Mouse (Mus musculus): Measurements from ENCODE around the gene Crybb3. TPM values are rescaled to one million over a fixed set of nuclear protein-coding genes. Genes with fewer than 3 reads are reported as not detected.

Gene Crybb3
- not detected in 2 replicates for polyA plus RNA-seq (2012; ENCODE audit: insufficient read depth, insufficient read length, missing spikeins)

DNA sequence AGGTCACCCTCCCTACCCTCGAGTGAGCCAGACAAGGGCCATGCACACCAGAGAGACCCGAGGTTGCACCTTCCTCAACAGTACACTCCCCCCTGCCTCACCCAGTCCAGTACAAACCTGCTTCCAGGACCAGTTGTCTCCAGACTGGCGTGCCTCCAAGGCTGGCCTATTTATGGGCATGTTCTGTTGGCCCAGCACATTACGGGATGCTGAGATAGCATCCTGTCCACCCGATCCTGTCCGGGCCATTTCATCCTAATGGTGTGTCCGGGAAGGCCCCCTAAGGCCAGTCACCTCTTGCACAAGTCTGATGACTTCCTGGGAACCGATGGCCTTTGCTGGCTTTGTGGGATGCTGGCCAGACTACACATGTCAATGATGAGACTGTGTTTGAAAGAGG lies at the start of gene Crybb3:
Crybb3 (minus strand) TSS at position 146 of the 400 bp plus-strand sequence.
- Histone ChIP-seq H3K27ac (replicated peaks; ENCODE audit: low read depth, low read length) (no peak within 1 kb of the TSS), H3K4me1 (ENCODE audit: control insufficient read depth, insufficient read depth, insufficient read length, low read length) (no peaks in the 10 kb centered on the region), H3K4me3 (ENCODE audit: insufficient read depth, low read depth, low read length) (no peak within 1 kb of the TSS)

DNA sequence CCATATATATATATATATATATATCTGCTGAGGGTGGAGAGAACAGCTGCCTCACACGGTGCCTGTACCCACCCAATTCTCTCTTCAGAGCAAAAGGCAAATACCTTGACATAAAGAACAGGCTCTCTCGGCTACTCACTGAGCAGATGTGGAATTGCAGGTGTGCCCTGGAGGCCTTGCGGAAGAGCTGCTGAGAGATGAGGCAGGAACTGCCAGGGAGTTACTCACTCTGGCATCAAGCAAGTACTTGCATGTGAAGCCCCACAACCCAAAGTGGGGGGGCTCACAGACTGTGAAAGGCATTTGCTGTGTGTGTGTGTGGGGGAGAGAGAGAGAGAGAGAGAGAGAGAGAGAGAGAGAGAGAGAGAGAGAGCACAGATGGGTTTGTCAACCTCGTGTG lies 47.0 kb upstream of the Crybb3 start:
- peaks cover 14% of the 10 kb centered on the region for H3K4me1 ChIP-seq (ENCODE audit: control insufficient read depth, insufficient read depth, insufficient read length, low read length)
- H3K27ac ChIP-seq (replicated peaks; ENCODE audit: low read depth, low read length), result no peak overlapping the region

DNA sequence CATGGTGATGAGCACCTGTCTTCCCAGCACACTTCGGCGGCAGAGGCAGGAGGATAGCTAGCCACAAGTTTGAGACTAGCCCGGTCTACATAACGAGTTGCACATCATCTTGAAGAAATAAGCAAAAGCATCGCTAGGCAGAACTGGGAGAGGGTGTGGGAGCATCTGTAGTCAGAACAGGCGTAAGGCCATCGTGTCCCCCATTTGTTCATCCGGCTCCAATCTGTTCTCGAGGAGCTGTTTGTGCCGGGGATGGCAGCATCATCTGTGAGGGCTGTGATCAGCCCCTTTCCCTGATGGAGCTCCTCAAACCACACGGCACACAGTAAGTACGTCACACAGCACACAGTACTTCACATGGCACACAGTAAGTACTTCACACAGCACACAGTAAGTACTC lies 45.1 kb upstream of the Crybb3 start:
- Histone ChIP-seq H3K4me1 (ENCODE audit: control insufficient read depth, insufficient read depth, insufficient read length, low read length) (peaks cover 21% of the 10 kb centered on the region), H3K4me3 (ENCODE audit: insufficient read depth, low read depth, low read length) (no peak overlapping the region), H3K27ac (replicated peaks; ENCODE audit: low read depth, low read length) (no peak overlapping the region)

More for the DNA sequence above, 47.0 kb upstream of the Crybb3 start:
- no peak overlapping the region for H3K4me3 ChIP-seq (ENCODE audit: insufficient read depth, low read depth, low read length)

- no peak overlapping the region for H3K4me3 ChIP-seq (ENCODE audit: insufficient read depth, low read depth, low read length)
- H3K4me1 ChIP-seq (ENCODE audit: control insufficient read depth, insufficient read depth, insufficient read length, low read length), result peaks cover 21% of the 10 kb centered on the region
- H3K27ac ChIP-seq (replicated peaks; ENCODE audit: low read depth, low read length), result no peak overlapping the region
Observed at GRCm38 (mm10) chr5:113123693-113124092, 42.3 kb upstream of the Crybb3 start.

GRCm38 (mm10) chr5:113122326-113123054 lies 41.1 kb upstream of the Crybb3 start:
- no peak overlapping the region for H3K4me3 ChIP-seq (ENCODE audit: insufficient read depth, low read depth, low read length)
- H3K4me1 ChIP-seq (ENCODE audit: control insufficient read depth, insufficient read depth, insufficient read length, low read length), result peaks cover 21% of the 10 kb centered on the region
- peak overlapping the region; percentile 23; the same call in 1 of the 2 replicates for H3K27ac ChIP-seq (replicated peaks; ENCODE audit: low read depth, low read length)

DNA sequence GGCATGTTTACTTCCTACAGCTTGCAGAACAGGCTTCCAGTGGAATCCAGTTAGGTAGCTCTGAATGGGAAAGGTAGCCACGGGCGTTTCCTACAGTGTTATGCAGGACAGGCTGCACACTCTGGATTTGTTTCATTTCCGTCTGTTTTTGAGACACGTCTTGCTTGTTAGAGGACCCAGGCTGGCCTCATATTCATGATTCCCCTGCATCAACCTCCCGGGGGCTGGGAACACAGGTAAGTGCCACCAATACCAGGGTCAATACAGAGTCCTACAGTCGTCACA lies 40.1 kb upstream of the Crybb3 start:
- no peak overlapping the region for H3K27ac ChIP-seq (replicated peaks; ENCODE audit: low read depth, low read length)
- H3K4me1 ChIP-seq (ENCODE audit: control insufficient read depth, insufficient read depth, insufficient read length, low read length), result peaks cover 21% of the 10 kb centered on the region
- no peak overlapping the region for H3K4me3 ChIP-seq (ENCODE audit: insufficient read depth, low read depth, low read length)

DNA sequence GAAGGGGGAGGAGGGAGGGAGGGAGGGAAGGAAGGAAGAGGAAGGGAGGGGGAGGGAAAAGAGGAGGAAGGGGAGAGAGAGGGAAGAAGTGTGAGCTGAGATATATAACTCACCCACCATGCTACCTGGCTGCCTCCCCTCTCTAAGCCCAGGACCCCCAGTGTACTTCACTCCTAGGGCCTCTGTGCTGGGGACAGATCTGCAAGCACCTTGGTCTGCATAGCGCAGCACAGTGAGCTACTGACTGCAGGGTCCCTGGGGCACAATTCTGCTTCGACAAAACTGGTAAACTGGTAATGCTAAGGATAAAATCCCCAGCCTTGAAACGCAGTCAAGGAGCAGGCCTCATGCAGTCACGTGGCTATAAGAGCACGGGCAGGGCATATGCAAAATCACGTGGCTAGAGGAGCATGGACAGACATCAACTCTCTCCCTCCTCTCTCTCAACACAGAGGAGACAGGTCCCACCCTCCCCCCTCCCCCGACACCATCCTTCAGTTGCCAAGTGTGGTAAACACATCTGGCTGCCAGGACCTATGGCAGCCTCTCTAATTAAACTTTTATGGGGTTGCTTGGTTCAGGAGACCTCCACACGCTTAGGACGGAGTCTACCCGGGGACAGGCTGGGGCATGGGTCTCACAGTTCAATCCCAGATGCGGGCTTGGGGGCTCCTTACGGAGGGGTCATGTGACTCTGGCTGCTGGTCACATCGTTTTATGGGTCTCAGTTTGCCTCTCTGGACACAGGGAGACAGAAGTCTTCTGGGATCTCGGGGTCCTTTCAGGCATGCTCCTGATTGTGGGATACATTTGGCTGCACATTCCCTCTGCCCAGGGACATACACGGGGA lies 39.6 kb upstream of the Crybb3 start:
- H3K4me1 ChIP-seq (ENCODE audit: control insufficient read depth, insufficient read depth, insufficient read length, low read length), result peaks cover 21% of the 10 kb centered on the region
- H3K4me3 ChIP-seq (ENCODE audit: insufficient read depth, low read depth, low read length), result no peak overlapping the region
- no peak overlapping the region for H3K27ac ChIP-seq (replicated peaks; ENCODE audit: low read depth, low read length)

DNA sequence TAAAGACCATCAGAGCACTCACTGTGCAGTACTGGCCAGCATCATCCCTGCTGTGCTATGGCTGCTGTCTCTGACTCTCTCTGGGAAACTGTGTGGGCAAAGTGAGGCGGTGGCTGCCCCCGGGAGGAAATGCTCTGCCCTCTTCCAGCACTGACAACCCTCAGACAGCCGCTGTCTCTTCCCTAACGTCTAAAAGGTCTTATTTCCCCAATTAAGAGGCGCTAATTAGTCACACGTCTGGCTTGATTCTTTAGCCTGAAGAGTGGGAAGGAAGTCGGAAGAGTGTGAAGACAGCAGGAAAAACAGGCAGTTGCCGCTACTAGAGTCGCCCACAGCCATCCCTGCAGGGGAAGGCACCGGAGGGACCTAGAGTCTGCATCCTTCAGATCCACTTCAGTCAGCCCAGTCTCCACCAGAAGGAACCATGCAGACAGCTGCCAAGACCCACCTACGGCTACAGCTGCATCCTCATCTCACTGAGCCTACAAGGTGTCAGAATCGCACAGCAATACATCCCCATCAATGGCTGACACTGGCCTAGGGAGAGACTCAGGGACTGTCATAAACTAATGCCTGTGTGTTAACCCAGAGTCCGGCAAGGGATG lies 38.6 kb upstream of the Crybb3 start:
- Histone ChIP-seq H3K27ac (replicated peaks; ENCODE audit: low read depth, low read length) (no peak overlapping the region), H3K4me1 (ENCODE audit: control insufficient read depth, insufficient read depth, insufficient read length, low read length) (peaks cover 21% of the 10 kb centered on the region)

DNA sequence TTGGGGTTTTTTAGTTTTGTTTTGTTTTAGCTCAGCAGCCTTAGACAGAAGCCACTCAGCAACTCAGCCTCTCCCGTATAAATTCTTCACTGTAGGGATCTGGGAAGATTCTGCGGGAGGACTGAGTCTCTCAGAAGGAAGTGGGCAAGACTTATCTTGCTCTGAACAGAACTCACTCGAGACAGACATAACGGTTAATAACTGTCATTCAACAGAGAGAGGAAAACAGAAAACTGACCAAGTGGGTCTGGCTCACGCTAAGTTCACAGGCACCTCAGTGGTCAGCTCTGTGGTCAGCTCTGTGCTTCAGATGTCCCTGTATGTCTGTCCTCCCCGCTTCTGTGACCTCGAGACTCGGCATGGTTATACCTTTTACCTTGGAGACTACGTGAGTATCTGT lies 37.9 kb upstream of the Crybb3 start:
- no peak overlapping the region for H3K27ac ChIP-seq (replicated peaks; ENCODE audit: low read depth, low read length)
- H3K4me1 ChIP-seq (ENCODE audit: control insufficient read depth, insufficient read depth, insufficient read length, low read length), result peaks cover 23% of the 10 kb centered on the region

More for the DNA sequence above, 38.6 kb upstream of the Crybb3 start:
- H3K4me3 ChIP-seq (ENCODE audit: insufficient read depth, low read depth, low read length), result no peak overlapping the region

GRCm38 (mm10) chr5:113118695-113119094 lies 37.3 kb upstream of the Crybb3 start:
- no peak overlapping the region for H3K4me3 ChIP-seq (ENCODE audit: insufficient read depth, low read depth, low read length)
- H3K4me1 ChIP-seq (ENCODE audit: control insufficient read depth, insufficient read depth, insufficient read length, low read length), result peaks cover 20% of the 10 kb centered on the region
- no peak overlapping the region for H3K27ac ChIP-seq (replicated peaks; ENCODE audit: low read depth, low read length)

More for the DNA sequence above, 37.9 kb upstream of the Crybb3 start:
- no peak overlapping the region for H3K4me3 ChIP-seq (ENCODE audit: insufficient read depth, low read depth, low read length)

- H3K4me1 ChIP-seq (ENCODE audit: control insufficient read depth, insufficient read depth, insufficient read length, low read length), result peaks cover 12% of the 10 kb centered on the region
Observed at GRCm38 (mm10) chr5:113117361-113117760, 36.0 kb upstream of the Crybb3 start.

GRCm38 (mm10) chr5:113115896-113116295 lies 34.5 kb upstream of the Crybb3 start:
- Histone ChIP-seq H3K4me1 (ENCODE audit: control insufficient read depth, insufficient read depth, insufficient read length, low read length) (peaks cover 7% of the 10 kb centered on the region), H3K27ac (replicated peaks; ENCODE audit: low read depth, low read length) (no peak overlapping the region), H3K4me3 (ENCODE audit: insufficient read depth, low read depth, low read length) (no peak overlapping the region)

More at GRCm38 (mm10) chr5:113117361-113117760, 36.0 kb upstream of the Crybb3 start:
- no peak overlapping the region for H3K4me3 ChIP-seq (ENCODE audit: insufficient read depth, low read depth, low read length)
- H3K27ac ChIP-seq (replicated peaks; ENCODE audit: low read depth, low read length), result no peak overlapping the region

GRCm38 (mm10) chr5:113114264-113115225 lies 33.2 kb upstream of the Crybb3 start:
- Histone ChIP-seq H3K4me1 (ENCODE audit: control insufficient read depth, insufficient read depth, insufficient read length, low read length) (peaks cover 6% of the 10 kb centered on the region), H3K27ac (replicated peaks; ENCODE audit: low read depth, low read length) (peak overlapping the region; percentile 26), H3K4me3 (ENCODE audit: insufficient read depth, low read depth, low read length) (no peak overlapping the region)

DNA sequence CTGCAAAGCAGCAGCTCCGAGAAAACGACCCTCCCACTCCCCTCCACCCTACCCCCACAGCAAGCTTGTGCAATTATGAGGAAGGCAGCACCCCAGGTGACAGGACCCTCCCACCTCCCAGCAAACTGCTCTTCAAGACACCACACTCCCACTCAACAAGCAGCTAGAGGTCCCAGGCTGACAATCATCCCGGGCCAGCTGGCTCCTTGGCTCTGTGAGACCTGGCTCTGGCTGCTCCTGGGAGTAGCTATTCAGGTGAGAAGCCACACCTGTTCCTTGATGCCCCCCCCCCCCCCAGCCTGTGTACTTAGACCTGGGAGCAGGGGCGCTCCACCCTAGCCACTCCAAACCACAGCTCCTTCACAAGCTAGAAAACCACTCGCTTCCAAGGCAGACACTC lies 31.7 kb upstream of the Crybb3 start:
- peaks cover 3% of the 10 kb centered on the region; the same call in 1 of the 2 replicates for H3K4me1 ChIP-seq (ENCODE audit: control insufficient read depth, insufficient read depth, insufficient read length, low read length)
- H3K4me3 ChIP-seq (ENCODE audit: insufficient read depth, low read depth, low read length), result no peak overlapping the region
- no peak overlapping the region for H3K27ac ChIP-seq (replicated peaks; ENCODE audit: low read depth, low read length)
